Mouse (Mus musculus) monocyte, adult 5-6 weeks (primary cell): Measurements from ENCODE around the gene Jrkl. TPM values are rescaled to one million over a fixed set of nuclear protein-coding genes. Genes with fewer than 3 reads are reported as not detected.

Experiments
- total RNA-seq: library from RNA; stranded (forward); fragments of 200-1000, 200-491, 200-594 nt; gene quantifications from 3 replicates; pipeline ENCODE4 v1.2.3, GENCODE M21; 2017

The Jrkl gene
- total RNA-seq, 1 experiment from 2014 or later = 12.9 TPM

Other genes with a start within 250 kb of the Jrkl start
- 70.7 to 106 TPM (median 94.0 TPM) in 3 replicates for gene Ccdc82, start 1.1 kb upstream of the Jrkl start, total RNA-seq
- 4.7 to 15.4 TPM (median 4.8 TPM) in 3 replicates for gene Maml2, start 52.1 kb upstream of the Jrkl start, total RNA-seq
- not detected in 3 replicates for gene Gm17571, start 200.9 kb upstream of the Jrkl start, total RNA-seq